Mouse (Mus musculus) CH12.LX (cell line): ENCODE data around the gene Ccdc184. TPM values are rescaled to one million over a fixed set of nuclear protein-coding genes. Genes with fewer than 3 reads are reported as not detected.

Source experiments
- DNase-seq: peaks from one replicate; pipeline ENCODE4 v3.0.0-alpha.2; 2013; ENCODE audit errors: extremely low read depth
- H3K27ac ChIP-seq: 2 replicates; pipeline ENCODE4 v1.5.1; 2012; ENCODE audit warnings: low read depth, mild to moderate bottlenecking, control low read depth, moderate library complexity; ENCODE audit not compliant: insufficient read depth
- H3K27me3 ChIP-seq: replicated peaks from 2 replicates; pipeline ENCODE3; 2012; ENCODE audit warnings: inconsistent platforms
- H3K36me3 ChIP-seq, 2 experiments: replicated peaks in 1 of 2; 2 replicates each; pipeline versions ENCODE3 to v1.6.1; 2012; ENCODE audit warnings: inconsistent platforms in 1 of 2, low read length in 1 of 2, mild to moderate bottlenecking in 1 of 2, mixed read lengths in 1 of 2, moderate library complexity in 1 of 2; ENCODE audit not compliant: control insufficient read depth in 1 of 2, insufficient read depth in 1 of 2
- H3K4me1 ChIP-seq, 2 experiments: 2 replicates each; pipeline ENCODE4 v1.6.1; 2012; ENCODE audit warnings: inconsistent platforms in 1 of 2, moderate library complexity in 1 of 2; ENCODE audit not compliant: insufficient read depth in 2 of 2, control insufficient read depth in 1 of 2
- H3K4me2 ChIP-seq: 2 replicates; pipeline ENCODE4 v1.6.1; 2012; ENCODE audit warnings: low read depth, mild to moderate bottlenecking, control low read depth; ENCODE audit not compliant: poor library complexity, insufficient read depth, severe bottlenecking
- H3K4me3 ChIP-seq, 3 experiments: fragments of 150-350 bp in 1 of 3; sonication (generic) in 1 of 3; replicated peaks in 1 of 3; 2 replicates each; pipeline versions ENCODE3 to v1.5.1; 2011 to 2012; ENCODE audit warnings: low read depth in 2 of 3, low read length in 2 of 3, mild to moderate bottlenecking in 2 of 3, moderate library complexity in 2 of 3, control low read depth in 1 of 3, improper control_type of control experiment in 1 of 3, inconsistent platforms in 1 of 3, mixed read lengths in 1 of 3; ENCODE audit not compliant: poor library complexity in 1 of 3
- H3K79me2 ChIP-seq: replicated peaks from 2 replicates; pipeline ENCODE4 v1.6.1; 2012; ENCODE audit warnings: mild to moderate bottlenecking, moderate library complexity; ENCODE audit not compliant: control insufficient read depth, poor library complexity, insufficient read depth, severe bottlenecking; ENCODE audit errors: extremely low read depth
- H3K9ac ChIP-seq: 2 replicates; pipeline ENCODE4 v1.6.1; 2012; ENCODE audit warnings: low read depth, mild to moderate bottlenecking, control low read depth, moderate library complexity; ENCODE audit not compliant: insufficient read depth
- H3K9me3 ChIP-seq: replicated peaks from 2 replicates; pipeline ENCODE3; 2012; ENCODE audit warnings: low read length, inconsistent platforms, mixed read lengths
- ETS1 ChIP-seq: conservative IDR thresholded peaks from 2 replicates; pipeline ENCODE4 v1.6.1; 2012; ENCODE audit warnings: low read depth, mild to moderate bottlenecking, inconsistent platforms, low read length, improper control_type of control experiment, moderate library complexity
- JUN ChIP-seq: IDR thresholded peaks from 2 replicates; pipeline ENCODE4 v1.6.1; 2011; ENCODE audit warnings: low read depth, mild to moderate bottlenecking, low read length, improper control_type of control experiment, moderate library complexity; ENCODE audit not compliant: insufficient read depth
- MXI1 ChIP-seq: IDR thresholded peaks from 2 replicates; pipeline ENCODE4 v1.6.1; 2011; ENCODE audit warnings: mild to moderate bottlenecking, low read depth, low read length, improper control_type of control experiment
- MYC ChIP-seq: IDR thresholded peaks from 2 replicates; pipeline ENCODE4 v1.6.1; 2011; ENCODE audit warnings: low read depth, mild to moderate bottlenecking, improper control_type of control experiment, low read length
- NRF1 ChIP-seq: IDR thresholded peaks from 2 replicates; pipeline ENCODE4 v1.6.1; 2014; ENCODE audit warnings: low read depth, mild to moderate bottlenecking, inconsistent platforms, low read length, improper control_type of control experiment, moderate library complexity
- PAX5 ChIP-seq: IDR thresholded peaks from 2 replicates; pipeline ENCODE4 v1.6.1; 2012; ENCODE audit warnings: low read length, inconsistent platforms, mixed read lengths
- POLR2AphosphoS2 ChIP-seq: IDR thresholded peaks from 2 replicates; pipeline ENCODE4 v1.6.1; 2011; ENCODE audit warnings: low read depth, low read length, improper control_type of control experiment
- RCOR1 ChIP-seq: conservative IDR thresholded peaks from 2 replicates; pipeline ENCODE4 v1.6.1; 2012; ENCODE audit warnings: low read depth, mild to moderate bottlenecking, inconsistent platforms, low read length, improper control_type of control experiment
- SIN3A ChIP-seq: IDR thresholded peaks from 2 replicates; pipeline ENCODE4 v1.6.1; 2012; ENCODE audit warnings: low read length, improper control_type of control experiment, inconsistent platforms
- TBP ChIP-seq: conservative IDR thresholded peaks from 2 replicates; pipeline ENCODE4 v1.6.1; 2011; ENCODE audit warnings: low read depth, low read length, improper control_type of control experiment
- UBTF ChIP-seq: IDR thresholded peaks from 2 replicates; pipeline ENCODE4 v1.6.1; 2012; ENCODE audit warnings: low read depth, mild to moderate bottlenecking, inconsistent platforms, low read length, improper control_type of control experiment, moderate library complexity
- USF2 ChIP-seq: conservative IDR thresholded peaks from 2 replicates; pipeline ENCODE4 v1.6.1; 2011; ENCODE audit warnings: low read depth, low read length, improper control_type of control experiment
- ZC3H11A ChIP-seq: IDR thresholded peaks from 2 replicates; pipeline ENCODE4 v1.6.1; 2012; ENCODE audit warnings: low read depth, mild to moderate bottlenecking, inconsistent platforms, low read length, improper control_type of control experiment
- ZNF384 ChIP-seq: IDR thresholded peaks from 2 replicates; pipeline ENCODE4 v1.6.1; 2012; ENCODE audit warnings: low read depth, low read length, improper control_type of control experiment, inconsistent platforms
- dilution Hi-C: fragments of 300-500 bp; cut with MboI; formaldehyde crosslinking; loops from 2 replicates; pipeline ENCODE4 v1.14.3; 2020; ENCODE audit warnings: low sequenced_read_pairs; ENCODE audit not compliant: extremely low pct_unique_long_range_greater_than_20kb, extremely low pct_ligation_motif_present
- in situ Hi-C: fragments of 300-500 bp; cut with MboI; formaldehyde crosslinking; loops from 3 replicates; pipeline ENCODE4 v1.14.3; 2019; ENCODE audit warnings: low sequenced_read_pairs, low pct_ligation_motif_present, low pct_unique_long_range_greater_than_20kb, mixed read lengths
- polyA plus RNA-seq: library from polyadenylated mRNA; unstranded; fragments of >175 nt; gene quantifications from 2 replicates; pipeline ENCODE4 v1.2.1, GENCODE M21; 2012; ENCODE audit warnings: low read depth; ENCODE audit not compliant: insufficient read length
- total RNA-seq, 2 experiments: library from RNA; depleted of rRNA; stranded (reverse); fragments of 300-350 nt in 1 of 2; fragments of >200 nt in 1 of 2; gene quantifications; 2 replicates each; pipeline ENCODE4 v1.2.3; 2012 to 2014

The Ccdc184 gene
- total and polyA plus RNA-seq, 3 experiments, result 0.04 to 0.17 TPM; not detected in 1

DNA sequence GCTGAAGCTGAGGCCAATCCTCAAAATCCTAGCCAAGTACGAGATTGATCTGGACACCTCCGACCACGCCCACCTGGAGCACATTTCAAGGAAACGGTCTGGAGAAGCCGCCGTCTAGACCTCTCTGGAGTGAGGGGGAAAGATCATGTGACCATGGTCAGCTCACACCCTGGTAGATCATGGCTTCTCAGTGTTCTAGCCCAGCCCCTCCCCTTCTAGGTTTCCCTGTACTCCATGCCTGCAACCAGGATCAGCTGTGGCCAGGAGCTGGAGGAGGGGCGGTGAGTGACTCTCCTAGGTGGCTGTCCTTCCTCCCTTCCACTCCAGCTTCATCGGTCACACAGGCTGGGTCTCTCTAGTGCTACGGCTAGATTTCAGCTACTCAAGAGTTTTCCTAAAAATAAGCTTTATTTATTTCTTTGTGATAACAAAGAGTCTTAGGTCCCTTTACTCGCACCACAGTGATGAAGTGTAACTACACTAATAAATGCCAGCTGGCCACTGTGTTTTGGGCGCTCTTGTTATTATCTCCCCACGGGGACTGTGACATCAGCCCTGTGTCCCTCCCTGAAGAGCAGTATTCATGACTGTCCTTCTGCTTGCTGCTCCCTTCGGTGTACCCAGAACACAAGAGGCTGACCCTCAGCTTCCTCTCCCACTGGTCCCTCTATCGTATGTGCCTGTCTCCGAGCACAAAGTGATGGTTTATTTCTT, 34.9 kb upstream of the Ccdc184 start:
- no peaks in the 10 kb centered on the region for H3K79me2 ChIP-seq
- in situ Hi-C loops (no loop called here), dilution Hi-C loops (no loop called here)
- H3K9me3 ChIP-seq, result no peaks in the 10 kb centered on the region
- H3K27me3 ChIP-seq, result no peaks in the 10 kb centered on the region
- no peak overlapping the region for H3K27ac ChIP-seq
- no peaks in the 10 kb centered on the region for H3K4me1 ChIP-seq
- no peak overlapping the region for H3K9ac ChIP-seq
- no peak for DNase-seq
- H3K4me2 ChIP-seq, result no peak overlapping the region
- peaks cover 49 to 98% of the 10 kb centered on the region in 2 experiments for H3K36me3 ChIP-seq
- no peak overlapping the region for H3K4me3 ChIP-seq
- no peak for TF ChIP-seq SIN3A
- no peak for TF ChIP-seq ZC3H11A
- TF ChIP-seq UBTF, result no peak
- TF ChIP-seq USF2, result no peak
- no peak for TF ChIP-seq RCOR1
- TF ChIP-seq JUN, result no peak
- no peak for TF ChIP-seq TBP
- TF ChIP-seq, all 38 proteins: peak for 0

DNA sequence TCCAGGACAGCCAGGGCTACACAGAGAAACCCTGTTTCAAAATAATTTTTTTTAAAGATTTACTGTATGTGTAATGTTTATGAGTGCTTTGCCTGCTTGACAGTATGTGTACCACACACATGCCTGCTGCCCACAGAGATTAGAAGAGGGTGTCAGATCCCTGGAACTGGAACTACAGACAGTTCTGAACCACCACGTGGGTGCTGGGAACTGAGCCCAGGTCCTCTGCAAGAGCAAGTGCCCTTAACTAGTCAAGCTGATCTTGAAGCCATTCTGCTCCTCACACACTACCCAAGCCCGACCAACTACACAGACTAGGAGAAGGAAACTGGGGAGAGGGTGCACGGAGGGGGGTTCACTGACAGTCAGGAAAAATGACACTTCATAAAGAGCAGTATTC, 33.5 kb upstream of the Ccdc184 start:
- peaks cover 54 to 95% of the 10 kb centered on the region in 2 experiments for H3K36me3 ChIP-seq
- no peak overlapping the region for H3K4me3 ChIP-seq
- TF ChIP-seq NRF1 (no peak), POLR2AphosphoS2 (no peak), MXI1 (no peak), ZNF384 (no peak), PAX5 (no peak), MYC (no peak), ETS1 (no peak)

More for the DNA sequence above, 33.5 kb upstream of the Ccdc184 start:
- Histone ChIP-seq H3K79me2 (no peaks in the 10 kb centered on the region), H3K9me3 (no peaks in the 10 kb centered on the region), H3K9ac (no peak overlapping the region), H3K27ac (no peak overlapping the region), H3K27me3 (no peaks in the 10 kb centered on the region), H3K4me1 (no peaks in the 10 kb centered on the region), H3K4me2 (no peak overlapping the region)
- dilution Hi-C loops, result no loop called here
- no peak for DNase-seq
- in situ Hi-C loops, result no loop called here
